Mouse (Mus musculus): ENCODE data around the gene Isg20l2.

Isg20l2 gene

DNA sequence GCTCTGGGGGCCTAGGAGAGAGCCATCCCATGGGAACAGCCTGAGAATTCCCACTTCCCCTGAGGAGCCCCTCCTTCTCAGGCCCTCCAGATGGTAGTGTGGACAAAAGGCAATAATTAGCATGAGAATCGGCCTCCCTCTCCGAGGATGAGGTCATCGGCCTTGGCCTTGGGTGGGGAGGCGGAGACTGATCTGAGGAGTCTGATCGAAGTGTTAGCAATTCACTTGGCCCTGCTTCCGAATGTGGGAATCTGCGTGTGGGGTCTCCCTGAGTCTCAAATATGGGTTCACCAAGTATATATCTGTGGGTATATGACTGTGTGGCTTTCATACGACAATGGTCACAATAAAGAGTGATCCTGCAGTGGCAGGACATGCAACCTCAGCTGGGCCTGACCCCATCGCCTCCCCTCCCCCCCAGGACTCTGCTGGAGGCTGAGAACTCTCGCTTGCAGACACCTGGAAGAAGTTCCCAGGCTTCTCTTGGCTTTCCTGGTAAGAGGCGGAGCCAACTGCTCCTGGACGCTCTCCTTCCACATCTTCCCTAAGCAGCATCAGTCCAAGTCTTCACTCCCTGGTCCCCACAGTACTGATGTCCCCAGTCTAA is 44.4 kb downstream of the Isg20l2 start:
- DNase-seq (ENCODE audit: low spot score in 2 of 2), result no peak

DNA sequence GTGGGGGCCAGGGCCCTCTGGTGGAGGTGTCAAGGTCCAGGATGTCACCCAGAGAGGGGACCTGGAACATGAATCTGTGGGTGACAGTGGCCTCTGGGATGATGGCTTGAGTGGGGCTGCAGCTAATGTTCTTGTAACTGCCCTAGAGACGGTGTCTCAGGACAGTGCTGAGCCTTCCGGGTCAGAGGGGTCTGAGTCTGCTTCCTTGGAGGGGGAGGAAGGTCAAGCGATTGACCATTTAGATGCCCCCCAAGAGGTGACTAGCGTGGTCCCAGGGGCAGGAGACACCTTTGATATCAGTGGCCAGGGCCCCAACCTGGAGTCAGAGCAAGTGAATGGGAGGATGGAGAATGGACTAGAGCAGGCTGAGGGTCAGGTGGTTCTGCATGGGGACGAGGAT is 49.4 kb downstream of the Isg20l2 start:
- no peak for DNase-seq (ENCODE audit: low spot score in 2 of 2)

DNA sequence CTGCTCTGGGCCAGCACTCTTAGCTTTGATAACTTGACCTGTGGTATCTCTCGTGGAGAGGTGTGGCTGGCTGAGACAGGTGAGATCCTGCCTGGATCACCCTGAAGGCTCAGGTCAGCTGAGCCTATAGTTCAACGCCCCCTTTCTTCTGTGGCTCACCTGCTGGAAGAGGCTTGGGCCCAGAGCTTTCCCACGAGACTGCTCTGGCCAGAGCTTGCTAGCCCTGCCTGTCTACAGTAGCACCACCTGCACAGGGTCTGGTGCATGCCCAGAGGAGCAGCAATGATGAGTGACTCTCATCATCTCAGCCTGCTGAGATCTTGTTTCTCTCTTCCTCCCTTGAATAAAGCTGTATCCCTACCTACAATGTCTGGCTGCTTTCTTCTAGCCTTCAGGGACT is 50.0 kb downstream of the Isg20l2 start:
- no peak for DNase-seq (ENCODE audit: low spot score in 2 of 2)

DNA sequence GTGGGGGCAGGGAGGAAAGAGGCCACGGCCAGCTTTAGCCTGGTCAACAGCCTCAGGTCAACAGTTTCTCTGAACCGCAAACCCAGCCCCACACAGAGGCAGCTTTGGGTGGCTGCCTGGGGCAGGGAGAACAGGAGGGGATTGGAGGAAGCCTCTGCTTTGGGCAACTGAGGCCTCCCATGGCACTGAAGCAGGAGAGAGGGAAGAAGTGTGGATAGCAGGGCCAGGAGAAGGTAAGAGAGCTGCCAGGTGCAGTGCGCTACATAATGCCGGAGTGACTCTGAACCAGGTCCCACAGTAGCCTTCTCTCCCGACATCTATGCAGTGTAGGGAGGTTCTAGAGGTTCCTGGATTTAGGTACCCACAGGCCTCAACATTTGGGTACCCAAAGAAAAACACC is 50.6 kb downstream of the Isg20l2 start:
- no peak for DNase-seq (ENCODE audit: low spot score in 2 of 2)

DNA sequence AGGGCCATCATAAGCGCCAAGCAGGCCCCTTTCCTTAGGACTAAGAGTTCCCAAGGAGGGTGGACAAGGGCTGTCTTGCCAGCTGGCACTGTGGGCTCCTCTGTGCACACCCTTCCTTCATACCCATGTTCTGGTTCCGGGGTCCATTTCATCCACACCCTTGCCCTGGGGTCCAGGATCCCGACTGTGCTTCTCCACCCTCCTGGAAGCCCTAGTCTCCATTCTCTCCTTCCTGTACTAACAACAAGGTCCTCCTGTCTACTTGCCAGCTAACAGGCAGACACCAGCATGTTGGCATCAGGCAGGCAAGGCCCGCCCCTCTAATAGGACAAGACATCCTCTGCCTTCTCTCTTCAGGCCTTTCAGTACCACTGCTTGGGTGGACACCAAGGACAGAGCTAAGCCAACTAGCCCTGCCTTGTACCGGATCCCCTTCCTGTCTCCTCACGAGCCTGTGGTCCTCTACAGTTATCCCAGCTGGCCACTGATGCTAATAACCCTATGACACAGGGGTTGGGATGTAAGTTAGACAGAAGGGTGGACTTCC is 51.2 kb downstream of the Isg20l2 start:
- DNase-seq (ENCODE audit: low spot score in 2 of 2), result no peak

DNA sequence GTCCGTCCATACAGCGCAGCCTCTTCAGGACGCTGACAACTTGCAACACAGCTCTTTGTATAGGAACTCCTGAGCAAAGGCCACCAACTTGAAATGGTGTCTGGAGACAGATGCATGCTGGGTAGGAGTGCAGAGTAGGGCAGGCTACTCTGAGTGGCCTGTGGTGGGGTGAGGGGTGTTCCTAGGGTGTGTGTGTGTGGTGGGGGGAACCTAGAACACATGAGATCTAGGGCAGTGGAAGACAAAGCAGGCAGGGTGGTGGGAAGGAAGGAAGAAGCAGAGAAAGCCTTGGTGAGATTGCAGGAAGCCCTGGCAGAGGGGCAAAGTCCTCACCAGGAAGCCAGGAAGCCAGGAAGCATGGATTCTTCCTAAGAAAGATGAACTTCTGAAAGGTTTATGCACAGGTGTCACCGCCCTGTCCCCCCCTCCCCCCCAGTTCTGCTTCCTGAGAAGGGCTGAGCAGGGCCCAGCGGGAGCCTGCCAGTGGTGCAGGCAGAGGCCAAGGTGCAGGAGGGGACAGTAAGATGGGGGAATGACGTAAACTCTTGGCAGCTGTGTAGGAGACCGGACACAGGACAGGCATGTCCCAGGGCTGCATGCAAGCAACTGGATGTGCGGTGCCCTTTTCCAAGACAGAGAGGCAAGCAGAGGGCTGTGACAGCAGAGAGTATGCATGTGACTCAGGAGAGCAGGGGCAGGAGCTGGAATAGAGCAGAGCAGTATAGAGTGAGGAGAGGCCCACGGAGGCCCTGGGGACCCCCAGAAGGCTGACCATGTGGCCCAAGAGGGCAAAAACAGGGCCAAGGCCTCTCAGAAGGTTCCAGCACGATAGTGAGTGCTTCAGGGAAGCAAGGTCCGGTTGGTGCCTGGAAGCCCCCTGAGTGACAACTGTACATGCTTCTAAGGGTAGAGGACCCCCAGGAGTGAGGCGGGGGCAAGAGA is 52.1 kb downstream of the Isg20l2 start:
- DNase-seq (ENCODE audit: low spot score in 2 of 2), result no peak

DNA sequence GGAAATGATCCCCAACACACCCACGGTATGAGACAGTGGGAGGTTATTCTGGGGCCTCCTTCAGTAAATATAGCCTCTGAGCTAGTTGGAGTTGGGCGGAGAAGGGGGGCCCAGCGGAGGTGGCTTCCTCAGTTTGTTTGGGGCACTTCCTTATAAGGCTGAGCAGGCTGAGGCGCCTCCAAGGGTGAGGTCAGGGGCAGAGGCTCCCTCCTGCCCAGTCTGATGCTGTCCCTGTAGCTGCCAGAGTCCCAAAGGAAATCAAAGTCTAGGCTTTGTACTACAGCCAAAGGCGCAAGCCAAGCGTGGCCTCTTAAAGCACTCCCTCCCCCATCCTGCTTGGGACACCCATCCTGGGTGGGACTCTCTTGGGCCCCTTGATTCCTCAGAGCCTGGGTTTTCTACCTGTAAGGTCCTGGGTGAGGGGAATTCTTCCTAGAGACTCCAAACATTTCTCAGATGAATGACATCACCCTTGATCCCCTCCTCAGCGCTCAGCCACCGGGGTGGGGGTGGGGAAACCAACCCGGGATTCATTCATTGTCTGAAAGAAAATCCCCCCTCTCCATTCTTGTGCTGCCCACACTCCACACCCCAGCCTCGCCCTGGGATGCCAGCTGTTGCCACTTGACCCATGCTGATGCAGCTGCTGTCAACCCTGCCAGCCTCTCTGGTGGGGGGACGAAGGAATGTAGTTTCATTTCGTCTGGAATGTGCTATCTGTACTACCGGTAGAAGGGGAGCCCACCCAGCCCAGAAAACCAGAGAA is 52.9 kb downstream of the Isg20l2 start:
- DNase-seq (ENCODE audit: low spot score in 2 of 2), result no peak

DNA sequence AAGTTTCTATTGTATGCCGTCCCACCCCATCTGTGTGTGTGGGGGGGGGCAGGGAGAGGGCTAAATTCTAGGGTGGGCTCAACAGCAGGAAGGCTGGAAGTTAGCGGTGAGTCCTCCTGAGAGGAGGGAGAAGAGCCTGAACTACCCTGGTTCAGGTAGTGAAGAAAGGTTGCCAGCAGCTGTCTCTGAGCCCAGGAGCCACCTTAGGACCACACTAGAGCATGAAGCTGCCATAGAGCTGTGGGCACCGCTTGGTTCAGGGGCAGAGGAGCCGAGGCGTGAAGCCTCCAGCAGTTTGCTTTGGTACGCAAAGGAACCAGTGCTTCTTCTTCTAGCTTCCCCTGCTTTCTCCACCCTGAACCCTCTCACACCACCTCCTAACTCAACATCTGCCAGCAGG is 53.5 kb downstream of the Isg20l2 start:
- no peak for DNase-seq (ENCODE audit: low spot score in 2 of 2)

DNA sequence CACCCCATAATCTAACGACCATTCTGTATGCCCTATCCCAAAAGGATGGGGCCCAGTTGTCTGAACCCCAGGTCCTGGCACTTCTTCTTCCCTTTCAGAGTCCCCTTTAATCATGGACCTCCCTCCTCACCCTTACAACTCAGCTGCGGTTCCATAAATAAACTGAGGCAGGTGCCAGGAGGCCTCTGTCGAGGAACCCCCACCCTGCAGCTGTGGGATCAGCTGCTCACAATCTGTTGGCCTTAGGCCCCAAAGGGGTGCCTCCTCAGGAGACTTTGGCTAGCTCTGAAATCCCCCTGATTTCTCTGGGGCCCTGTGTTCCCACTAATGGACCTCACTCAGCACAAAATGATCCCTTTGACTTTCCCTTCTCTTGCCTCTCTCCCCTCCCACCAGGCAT is 54.0 kb downstream of the Isg20l2 start:
- DNase-seq (ENCODE audit: low spot score in 2 of 2), result no peak

DNA sequence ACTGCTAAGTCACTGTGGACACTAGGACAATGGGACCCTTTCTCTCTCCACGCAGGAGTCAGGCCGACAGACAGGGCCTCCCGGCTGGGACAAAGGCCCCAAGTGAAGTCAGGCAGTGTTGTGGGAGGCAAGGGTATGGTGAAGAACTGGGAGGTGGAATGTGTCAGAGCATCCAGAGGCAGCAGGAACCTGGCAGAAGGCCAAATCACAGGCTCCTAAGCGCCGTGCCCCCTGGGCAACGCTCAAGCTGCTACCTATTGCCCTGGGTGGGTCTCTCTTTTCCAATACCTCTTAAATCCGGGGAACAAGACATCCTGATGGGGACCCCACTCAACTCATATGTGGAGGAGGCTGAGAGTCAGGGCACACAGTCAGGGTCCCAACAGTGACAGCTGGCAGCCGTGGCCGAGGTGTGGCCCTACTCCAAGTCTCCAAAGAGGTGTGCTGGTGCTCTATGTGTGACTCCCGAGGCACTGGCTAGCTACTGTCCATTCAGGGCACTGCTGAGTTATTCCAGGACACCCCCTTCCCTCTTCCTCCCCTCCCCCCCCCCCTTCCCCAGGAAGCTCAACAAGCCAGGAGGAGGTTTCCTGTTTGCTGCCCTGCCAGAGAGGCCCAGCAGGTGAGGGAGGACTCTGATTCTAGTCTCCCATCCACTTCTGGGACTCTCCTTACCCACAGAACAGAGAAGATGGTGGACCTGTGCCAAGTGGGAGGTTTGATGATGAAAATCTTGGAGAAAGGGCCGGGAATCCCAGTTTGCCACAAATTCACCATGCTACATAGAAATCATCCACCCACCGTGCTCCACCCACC is 55.6 kb downstream of the Isg20l2 start:
- no peak for DNase-seq (ENCODE audit: low spot score in 2 of 2)

DNA sequence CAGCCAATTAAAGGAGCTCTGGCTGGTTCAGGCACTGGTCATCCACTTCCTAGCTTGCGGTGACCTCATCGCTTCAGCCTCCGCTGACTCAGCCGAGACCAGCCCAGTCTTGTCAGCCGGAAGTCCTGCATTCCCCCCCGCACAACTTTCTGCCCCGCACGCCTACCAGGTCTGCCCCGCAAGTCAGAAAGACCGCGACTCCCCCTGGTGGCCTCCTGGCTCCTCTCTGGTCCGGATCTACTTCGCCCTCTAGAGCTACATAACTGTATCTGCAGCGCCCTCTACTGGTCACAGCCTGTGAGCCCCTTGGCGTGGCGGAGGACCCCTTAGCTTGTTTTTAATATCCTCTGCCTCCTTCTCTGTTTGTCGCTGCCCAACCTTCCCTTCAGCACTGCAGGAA is 56.8 kb downstream of the Isg20l2 start:
- peak; percentile 81 to 86 for DNase-seq (ENCODE audit: low spot score in 2 of 2)

DNA sequence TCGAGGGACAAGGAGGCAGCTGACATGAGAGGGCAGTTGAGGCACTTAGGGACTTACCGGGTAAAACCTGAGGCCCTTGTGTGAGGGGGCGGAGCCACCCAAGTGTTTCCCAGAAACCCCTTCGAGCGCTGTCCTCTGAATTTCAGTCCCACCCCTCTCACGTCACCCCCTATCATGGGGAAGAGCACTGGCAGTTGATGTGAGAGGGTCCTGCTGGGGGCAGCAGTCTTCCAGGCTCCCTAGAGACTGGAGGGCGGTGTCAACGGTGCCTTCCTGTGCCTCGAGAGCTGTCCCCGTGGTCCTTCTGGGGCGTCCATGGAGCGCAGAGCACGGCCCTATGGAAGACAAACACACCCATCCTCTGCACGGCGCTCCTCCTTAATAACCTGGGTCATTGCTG is 57.5 kb downstream of the Isg20l2 start:
- DNase-seq (ENCODE audit: low spot score in 2 of 2), result no peak

DNA sequence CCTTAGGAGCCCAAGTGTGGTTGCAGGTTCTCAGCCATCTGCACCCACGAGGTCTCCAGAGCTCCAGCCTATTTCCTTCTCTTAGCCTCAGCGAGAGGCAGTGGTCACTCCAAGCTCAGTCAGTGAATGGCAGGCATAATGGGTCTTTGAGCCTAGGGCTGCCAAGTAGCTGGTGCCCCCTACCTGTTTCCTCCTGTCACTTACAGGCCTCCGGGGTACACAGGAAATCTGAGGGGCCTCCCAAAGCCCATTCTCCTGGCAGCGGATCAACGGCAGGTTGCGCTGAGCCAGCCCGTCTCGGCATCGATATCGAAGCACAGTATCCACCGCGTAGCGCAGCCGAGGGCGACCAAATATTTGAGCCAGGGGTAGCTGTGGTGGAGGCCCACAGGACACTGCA is 58.0 kb downstream of the Isg20l2 start:
- DNase-seq (ENCODE audit: low spot score in 2 of 2), result no peak

DNA sequence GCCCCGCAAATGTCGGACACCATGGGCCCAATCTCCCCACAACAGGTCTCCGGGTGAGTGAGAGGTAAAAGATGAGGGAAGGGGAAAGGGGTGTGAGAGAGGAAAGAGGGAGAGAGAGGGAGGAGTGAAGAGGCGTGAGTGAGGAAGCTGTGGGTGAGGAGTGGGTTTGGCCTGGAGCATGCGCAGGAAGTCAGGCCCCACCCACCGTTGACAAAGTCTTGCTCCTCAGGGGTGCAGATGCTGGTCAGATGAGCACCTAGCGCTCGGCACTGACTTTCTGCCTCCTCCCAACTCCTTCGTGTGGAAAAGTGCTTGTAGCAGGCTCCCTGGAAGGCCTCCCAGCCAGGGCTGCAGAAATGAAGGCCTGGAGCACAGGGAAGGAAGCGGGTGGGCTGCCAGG is 59.8 kb downstream of the Isg20l2 start:
- DNase-seq (ENCODE audit: low spot score in 2 of 2), result no peak
